Mouse (Mus musculus): Measurements from ENCODE around the gene Bcl3. TPM values are rescaled to one million over a fixed set of nuclear protein-coding genes. Genes with fewer than 3 reads are reported as not detected.

Gene Bcl3
- polyA plus RNA-seq, 1 experiment from 2014 or later, result 3.5 TPM

DNA sequence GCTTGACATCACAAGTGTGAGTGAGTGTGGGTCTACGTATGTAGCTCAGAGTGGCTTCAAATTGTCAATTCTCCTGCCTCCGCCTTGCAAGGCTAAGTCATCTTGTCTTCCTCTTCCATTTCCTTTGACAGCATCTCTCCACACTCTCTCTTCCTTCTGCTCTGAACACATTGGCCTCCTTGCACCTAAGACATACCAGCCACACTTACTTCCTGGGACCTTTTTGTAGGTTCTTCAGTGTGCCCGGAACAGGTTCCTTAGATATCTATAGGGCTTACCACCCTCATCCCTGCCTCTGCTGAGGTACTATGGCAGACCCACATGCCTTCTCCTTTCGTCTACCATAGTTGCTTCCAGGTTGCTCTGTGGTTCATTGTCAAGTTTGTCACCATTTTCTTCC, 9.4 kb downstream of the Bcl3 start:
- no peak for TF ChIP-seq CTCF (IDR thresholded peaks at IDR 0.05; ENCODE audit: low read depth)
- DNase-seq (ENCODE audit: low spot score) (no peak), ATAC-seq (replicated peaks; ENCODE audit: low FRiP score, low read depth) (no peak)
- 86% methylated on average over 4 of the region's 4 CpGs for WGBS
- Histone ChIP-seq H3K27ac (no peak overlapping the region), H3K9ac (ENCODE audit: low read depth, low read length) (no peak overlapping the region), H3K36me3 (ENCODE audit: insufficient read depth, low read length) (no peaks in the 10 kb centered on the region), H3K27me3 (ENCODE audit: insufficient read depth, low read length) (no peaks in the 10 kb centered on the region), H3K9me3 (replicated peaks; ENCODE audit: low read length) (no peaks in the 10 kb centered on the region), H3K4me3 (replicated peaks; ENCODE audit: low read depth, low read length) (no peak overlapping the region), H3K4me2 (ENCODE audit: low read length) (no peak overlapping the region), H3K4me1 (replicated peaks; ENCODE audit: insufficient read depth, low read length) (peaks cover 18% of the 10 kb centered on the region)

GRCm38 (mm10) chr7:19811114-19811513, 11.5 kb downstream of the Bcl3 start:
- Histone ChIP-seq H3K27ac (no peak overlapping the region), H3K4me2 (ENCODE audit: low read length) (peak overlapping the region; percentile 27; the same call in 1 of the 2 replicates), H3K36me3 (ENCODE audit: insufficient read depth, low read length) (no peaks in the 10 kb centered on the region), H3K9ac (ENCODE audit: low read depth, low read length) (no peak overlapping the region), H3K27me3 (ENCODE audit: insufficient read depth, low read length) (no peaks in the 10 kb centered on the region), H3K4me1 (replicated peaks; ENCODE audit: insufficient read depth, low read length) (peaks cover 4% of the 10 kb centered on the region; the same call in 1 of the 2 replicates), H3K9me3 (replicated peaks; ENCODE audit: low read length) (no peaks in the 10 kb centered on the region), H3K4me3 (replicated peaks; ENCODE audit: low read depth, low read length) (no peak overlapping the region)
- ATAC-seq (replicated peaks; ENCODE audit: low FRiP score, low read depth), result peak; percentile 57
- no peak for TF ChIP-seq CTCF (IDR thresholded peaks at IDR 0.05; ENCODE audit: low read depth)
- DNase-seq (ENCODE audit: low spot score), result peak; percentile 59
- 12% methylated on average over 22 of the region's 22 CpGs for WGBS

GRCm38 (mm10) chr7:19809369-19809768, 13.2 kb downstream of the Bcl3 start:
- no peaks in the 10 kb centered on the region for H3K36me3 ChIP-seq (ENCODE audit: insufficient read depth, low read length)
- H3K9ac ChIP-seq (ENCODE audit: low read depth, low read length), result 0 out of 2 replicates have a peak overlapping the region, but pooled peaks have one; percentile 23
- no peak overlapping the region for H3K27ac ChIP-seq
- WGBS, result 17% methylated on average over 27 of the region's 27 CpGs
- H3K9me3 ChIP-seq (replicated peaks; ENCODE audit: low read length), result no peaks in the 10 kb centered on the region
- H3K4me2 ChIP-seq (ENCODE audit: low read length), result peak overlapping the region; percentile 47
- H3K4me3 ChIP-seq (replicated peaks; ENCODE audit: low read depth, low read length), result no peak overlapping the region; the same call in 1 of the 2 replicates
- no peak for TF ChIP-seq CTCF (IDR thresholded peaks at IDR 0.05; ENCODE audit: low read depth)
- DNase-seq (ENCODE audit: low spot score), result no peak
- no peaks in the 10 kb centered on the region; the same call in 1 of the 2 replicates for H3K4me1 ChIP-seq (replicated peaks; ENCODE audit: insufficient read depth, low read length)
- no peaks in the 10 kb centered on the region for H3K27me3 ChIP-seq (ENCODE audit: insufficient read depth, low read length)
- peak; percentile 65 for ATAC-seq (replicated peaks; ENCODE audit: low FRiP score, low read depth)

- Histone ChIP-seq H3K4me2 (ENCODE audit: low read length) (no peak overlapping the region), H3K4me3 (replicated peaks; ENCODE audit: low read depth, low read length) (no peak overlapping the region), H3K27me3 (ENCODE audit: insufficient read depth, low read length) (no peaks in the 10 kb centered on the region), H3K9me3 (replicated peaks; ENCODE audit: low read length) (no peaks in the 10 kb centered on the region), H3K9ac (ENCODE audit: low read depth, low read length) (no peak overlapping the region), H3K36me3 (ENCODE audit: insufficient read depth, low read length) (no peaks in the 10 kb centered on the region), H3K27ac (no peak overlapping the region), H3K4me1 (replicated peaks; ENCODE audit: insufficient read depth, low read length) (no peaks in the 10 kb centered on the region; the same call in 1 of the 2 replicates)
- no peak for TF ChIP-seq CTCF (IDR thresholded peaks at IDR 0.05; ENCODE audit: low read depth)
- 82% methylated on average over 8 of the region's 8 CpGs for whole genome bisulfite sequencing
- DNase-seq (ENCODE audit: low spot score) (no peak), ATAC-seq (replicated peaks; ENCODE audit: low FRiP score, low read depth) (no peak)
Observed at GRCm38 (mm10) chr7:19806356-19806969, 16.1 kb downstream of the Bcl3 start.

GRCm38 (mm10) chr7:19802995-19803394, 19.6 kb downstream of the Bcl3 start:
- no peak overlapping the region for H3K9ac ChIP-seq (ENCODE audit: low read depth, low read length)
- 21% methylated on average over 6 of the region's 7 CpGs for WGBS
- H3K4me1 ChIP-seq (replicated peaks; ENCODE audit: insufficient read depth, low read length), result no peaks in the 10 kb centered on the region
- no peaks in the 10 kb centered on the region for H3K36me3 ChIP-seq (ENCODE audit: insufficient read depth, low read length)
- no peaks in the 10 kb centered on the region for H3K27me3 ChIP-seq (ENCODE audit: insufficient read depth, low read length)
- no peak overlapping the region for H3K4me2 ChIP-seq (ENCODE audit: low read length)
- ATAC-seq (replicated peaks; ENCODE audit: low FRiP score, low read depth) (no peak), DNase-seq (ENCODE audit: low spot score) (peak; percentile 75)
- TF ChIP-seq CTCF (IDR thresholded peaks at IDR 0.05; ENCODE audit: low read depth), result peak; percentile 92
- H3K9me3 ChIP-seq (replicated peaks; ENCODE audit: low read length), result no peaks in the 10 kb centered on the region
- no peak overlapping the region for H3K27ac ChIP-seq
- no peak overlapping the region for H3K4me3 ChIP-seq (replicated peaks; ENCODE audit: low read depth, low read length)

DNA sequence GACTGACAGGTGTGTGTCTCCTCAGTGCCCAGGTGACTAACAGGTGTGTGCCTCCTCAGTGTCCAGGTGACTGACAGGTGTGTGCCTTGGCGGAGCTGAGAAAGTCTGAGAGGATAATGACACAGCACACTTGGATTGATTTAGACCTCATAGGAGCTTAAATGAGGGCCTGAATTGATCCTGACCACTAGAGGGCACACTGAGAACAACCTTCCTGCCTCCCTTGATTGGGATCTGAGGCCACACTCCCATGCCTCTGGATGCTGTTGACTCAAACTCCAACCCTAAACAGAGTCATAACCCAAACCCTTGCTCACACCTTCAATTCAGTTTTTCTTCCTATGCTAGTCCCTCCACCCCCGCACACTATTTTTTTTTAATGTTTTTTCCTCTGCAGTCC, 21.8 kb downstream of the Bcl3 start:
- ATAC-seq (replicated peaks; ENCODE audit: low FRiP score, low read depth), result no peak
- TF ChIP-seq CTCF (IDR thresholded peaks at IDR 0.05; ENCODE audit: low read depth), result peak; percentile 90
- peak; percentile 81 for DNase-seq (ENCODE audit: low spot score)
- WGBS, result 28% methylated on average over 2 of the region's 2 CpGs
- H3K4me1 ChIP-seq (replicated peaks; ENCODE audit: insufficient read depth, low read length), result no peaks in the 10 kb centered on the region
- no peak overlapping the region for H3K27ac ChIP-seq
- H3K27me3 ChIP-seq (ENCODE audit: insufficient read depth, low read length), result peaks cover 8% of the 10 kb centered on the region
- no peaks in the 10 kb centered on the region for H3K9me3 ChIP-seq (replicated peaks; ENCODE audit: low read length)
- H3K4me3 ChIP-seq (replicated peaks; ENCODE audit: low read depth, low read length), result no peak overlapping the region
- H3K4me2 ChIP-seq (ENCODE audit: low read length), result no peak overlapping the region
- H3K36me3 ChIP-seq (ENCODE audit: insufficient read depth, low read length), result no peaks in the 10 kb centered on the region
- H3K9ac ChIP-seq (ENCODE audit: low read depth, low read length), result no peak overlapping the region

Data from kidney, postnatal 0 days (tissue).